Mouse (Mus musculus): ENCODE data around the gene Ctxn2. TPM values are rescaled to one million over a fixed set of nuclear protein-coding genes. Genes with fewer than 3 reads are reported as not detected.
"Not testable (repeated sequence)": the region's sequence is repeated elsewhere in the genome, so short reads cannot be mapped to it uniquely, and the experiment has no call there.

The Ctxn2 gene
- not detected for polyA plus RNA-seq (2012; fragmentation: generic; extraction: Trizol)
- long read RNA-seq, experiment 1: 0 reads
- long read RNA-seq, experiment 2: 0 reads

GRCm38 (mm10) chr2:125135903-125136811 lies at the start of gene Ctxn2:
Ctxn2 (plus strand) TSS chr2:125136692.
- no peak within 1 kb of the TSS for H3ac ChIP-seq (ENCODE audit: control insufficient read depth, insufficient read length, low read depth)
- TF ChIP-seq MYOD1 (IDR thresholded peaks at IDR 0.05; ENCODE audit: control insufficient read depth, insufficient read length, low read depth) (no peak), USF1 (IDR thresholded peaks at IDR 0.05; ENCODE audit: low read depth) (no peak), MAX (IDR thresholded peaks at IDR 0.05) (peak; percentile 68), CEBPB (IDR thresholded peaks at IDR 0.05; ENCODE audit: low read depth) (no peak)
- no peaks in the 10 kb centered on the region for H3K79me2 ChIP-seq (ENCODE audit: control insufficient read depth, insufficient read depth)
- no peaks in the 10 kb centered on the region for H3K36me3 ChIP-seq (ENCODE audit: control insufficient read depth, insufficient read depth)
- H3K4me3 ChIP-seq (ENCODE audit: insufficient read depth, poor library complexity, severe bottlenecking): peak within 1 kb of the TSS; percentile 22
- no peaks in the 10 kb centered on the region for H3K27me3 ChIP-seq (ENCODE audit: control insufficient read depth, insufficient read depth, insufficient read length)
- H3K79me3 ChIP-seq (ENCODE audit: low read depth): no peaks in the 10 kb centered on the region

GRCm38 (mm10) chr2:125088757-125089156 lies 47.7 kb upstream of the Ctxn2 start:
- H3K36me3 ChIP-seq (ENCODE audit: control insufficient read depth, insufficient read depth): peaks cover 71% of the 10 kb centered on the region
- H3ac ChIP-seq (ENCODE audit: control insufficient read depth, insufficient read length, low read depth): no peak overlapping the region
- H3K27me3 ChIP-seq (ENCODE audit: control insufficient read depth, insufficient read depth, insufficient read length): no peaks in the 10 kb centered on the region
- no peaks in the 10 kb centered on the region for H3K79me2 ChIP-seq (ENCODE audit: control insufficient read depth, insufficient read depth)
- H3K79me3 ChIP-seq (ENCODE audit: low read depth): no peaks in the 10 kb centered on the region
- TF ChIP-seq MYOG (IDR thresholded peaks at IDR 0.05; ENCODE audit: control insufficient read depth, extremely low read depth, insufficient read length): no peak
- TF ChIP-seq CTCF (IDR thresholded peaks at IDR 0.05; ENCODE audit: control insufficient read depth, insufficient read depth, insufficient read length): no peak
- no peak for TF ChIP-seq CEBPB (IDR thresholded peaks at IDR 0.05; ENCODE audit: low read depth)
- TF ChIP-seq USF1 (IDR thresholded peaks at IDR 0.05; ENCODE audit: low read depth): no peak
- no peak for TF ChIP-seq MYOD1 (IDR thresholded peaks at IDR 0.05; ENCODE audit: control insufficient read depth, insufficient read length, low read depth)
- no peak for TF ChIP-seq MAX (IDR thresholded peaks at IDR 0.05)
- TF ChIP-seq FOSL1 (IDR thresholded peaks at IDR 0.05; ENCODE audit: insufficient read depth, low read length, poor library complexity, severe bottlenecking): no peak
- H3K4me3 ChIP-seq (ENCODE audit: insufficient read depth, poor library complexity, severe bottlenecking): no peak overlapping the region

GRCm38 (mm10) chr2:125092123-125092522 lies 44.4 kb upstream of the Ctxn2 start:
- not testable (repeated sequence) for H3K4me3 ChIP-seq (ENCODE audit: insufficient read depth, poor library complexity, severe bottlenecking); H3K79me3 ChIP-seq (ENCODE audit: low read depth); H3K27me3 ChIP-seq (ENCODE audit: control insufficient read depth, insufficient read depth, insufficient read length); H3ac ChIP-seq (ENCODE audit: control insufficient read depth, insufficient read length, low read depth)
- peaks cover 80% of the 10 kb centered on the region for H3K36me3 ChIP-seq (ENCODE audit: control insufficient read depth, insufficient read depth)
- peaks cover 20% of the 10 kb centered on the region for H3K79me2 ChIP-seq (ENCODE audit: control insufficient read depth, insufficient read depth)

- Histone ChIP-seq H3K36me3 (ENCODE audit: control insufficient read depth, insufficient read depth) (peaks cover 89% of the 10 kb centered on the region), H3K79me2 (ENCODE audit: control insufficient read depth, insufficient read depth) (peaks cover 47% of the 10 kb centered on the region), H3K79me3 (ENCODE audit: low read depth) (peaks cover 36% of the 10 kb centered on the region)
- not testable (repeated sequence) for H3K4me3 ChIP-seq (ENCODE audit: insufficient read depth, poor library complexity, severe bottlenecking); H3K27me3 ChIP-seq (ENCODE audit: control insufficient read depth, insufficient read depth, insufficient read length); H3ac ChIP-seq (ENCODE audit: control insufficient read depth, insufficient read length, low read depth)
These were observed 32.0 kb upstream of the Ctxn2 start for GRCm38 (mm10) chr2:125104491-125104890.

GRCm38 (mm10) chr2:125106536-125106935 lies 30.0 kb upstream of the Ctxn2 start:
- H3ac ChIP-seq (ENCODE audit: control insufficient read depth, insufficient read length, low read depth); H3K4me3 ChIP-seq (ENCODE audit: insufficient read depth, poor library complexity, severe bottlenecking); H3K27me3 ChIP-seq (ENCODE audit: control insufficient read depth, insufficient read depth, insufficient read length): not testable (repeated sequence)
- Histone ChIP-seq H3K79me3 (ENCODE audit: low read depth) (peaks cover 35% of the 10 kb centered on the region), H3K79me2 (ENCODE audit: control insufficient read depth, insufficient read depth) (peaks cover 46% of the 10 kb centered on the region), H3K36me3 (ENCODE audit: control insufficient read depth, insufficient read depth) (peaks cover 90% of the 10 kb centered on the region)

GRCm38 (mm10) chr2:125119381-125120110 lies 16.9 kb upstream of the Ctxn2 start:
- no peak overlapping the region for H3ac ChIP-seq (ENCODE audit: control insufficient read depth, insufficient read length, low read depth)
- TF ChIP-seq MYOG (IDR thresholded peaks at IDR 0.05; ENCODE audit: control insufficient read depth, extremely low read depth, insufficient read length) (no peak), USF1 (IDR thresholded peaks at IDR 0.05; ENCODE audit: low read depth) (no peak), MYOD1 (IDR thresholded peaks at IDR 0.05; ENCODE audit: control insufficient read depth, insufficient read length, low read depth) (no peak)

More at GRCm38 (mm10) chr2:125119381-125120110, 16.9 kb upstream of the Ctxn2 start:
- Histone ChIP-seq H3K79me2 (ENCODE audit: control insufficient read depth, insufficient read depth) (peaks cover 89% of the 10 kb centered on the region), H3K27me3 (ENCODE audit: control insufficient read depth, insufficient read depth, insufficient read length) (no peaks in the 10 kb centered on the region), H3K79me3 (ENCODE audit: low read depth) (peaks cover 83% of the 10 kb centered on the region), H3K36me3 (ENCODE audit: control insufficient read depth, insufficient read depth) (peaks cover 43% of the 10 kb centered on the region), H3K4me3 (ENCODE audit: insufficient read depth, poor library complexity, severe bottlenecking) (no peak overlapping the region)

All from C2C12 (cell line).